Mouse (Mus musculus) left cerebral cortex, adult 2 months (tissue): ENCODE measurements around the gene Gatb. TPM values are rescaled to one million over a fixed set of nuclear protein-coding genes. Genes with fewer than 3 reads are reported as not detected.

Experiments
- DNase-seq, 2 experiments: peaks; one replicate each; pipeline ENCODE4 v3.0.0; 2021 to 2022; ENCODE audit warnings: low spot score in 2 of 2, mixed read lengths in 1 of 2; ENCODE audit errors: extremely low spot score in 1 of 2
- H3K27ac ChIP-seq: fragments of 200-600 bp; 2 replicates; pipeline ENCODE4 v1.8.1; 2022
- H3K4me3 ChIP-seq: fragments of 200-600 bp; 2 replicates; pipeline ENCODE4 v1.8.1; 2022
- CTCF ChIP-seq: fragments of 200-600 bp; IDR thresholded peaks from 2 replicates; pipeline ENCODE4 v1.8.1; 2022; ENCODE audit warnings: antibody characterized with exemption, mild to moderate bottlenecking, moderate library complexity
- intact Hi-C: fragments of 180-260 bp; cut with DNase I; formaldehyde crosslinking; loops from one replicate; pipeline ENCODE4 v1.15.1; 2025
- total RNA-seq, 2 experiments: library from RNA; stranded (reverse); gene quantifications; 2 replicates each; pipeline ENCODE4 v1.2.3; 2021

The Gatb gene
- total RNA-seq, 2 experiments from 2014 or later: 20.4 to 20.6 TPM

- Histone ChIP-seq H3K4me3 (no peak overlapping the region), H3K27ac (peak overlapping the region; percentile 83; the same call in 1 of the 2 replicates)
- DNase-seq: no peak
- intact Hi-C loops: loop anchor here (10.0 kb wide), 2 partner anchors 111 to 271 kb away; no protein-coding TSS in a partner anchor
- TF ChIP-seq CTCF: no peak
Observed at GRCm38 (mm10) chr3:85635591-85635990, 61.7 kb downstream of the Gatb start.

- H3K27ac ChIP-seq: peak overlapping the region; percentile 83
- no peak overlapping the region for H3K4me3 ChIP-seq
- DNase-seq: no peak
- intact Hi-C loops: loop anchor here (1.0 to 10.0 kb wide), 3 partner anchors 27 to 272 kb away; no protein-coding TSS in a partner anchor
- TF ChIP-seq CTCF: no peak
Observed at GRCm38 (mm10) chr3:85636716-85637447, 63.0 kb downstream of the Gatb start.

- intact Hi-C loops: no loop called here
- no peak for TF ChIP-seq CTCF
- Histone ChIP-seq H3K4me3 (no peak overlapping the region), H3K27ac (peak overlapping the region; percentile 44; the same call in 1 of the 2 replicates)
- DNase-seq: no peak
Observed at GRCm38 (mm10) chr3:85641751-85642150, 67.8 kb downstream of the Gatb start.

GRCm38 (mm10) chr3:85644814-85645213 lies 70.9 kb downstream of the Gatb start:
- intact Hi-C loops: no loop called here
- Histone ChIP-seq H3K4me3 (no peak overlapping the region), H3K27ac (no peak overlapping the region)
- TF ChIP-seq CTCF: no peak
- no peak for DNase-seq

- TF ChIP-seq CTCF: no peak
- no peak for DNase-seq
- no peak overlapping the region for H3K4me3 ChIP-seq
- no peak overlapping the region for H3K27ac ChIP-seq
- intact Hi-C loops: no loop called here
Observed at GRCm38 (mm10) chr3:85645517-85646004, 71.6 kb downstream of the Gatb start.

GRCm38 (mm10) chr3:85649176-85649575 lies 75.3 kb downstream of the Gatb start:
- intact Hi-C loops: no loop called here
- no peak for DNase-seq
- TF ChIP-seq CTCF: no peak
- Histone ChIP-seq H3K4me3 (no peak overlapping the region), H3K27ac (no peak overlapping the region)

GRCm38 (mm10) chr3:85652727-85653665 lies 79.1 kb downstream of the Gatb start:
- no peak overlapping the region; the same call in 1 of the 2 replicates for H3K27ac ChIP-seq
- intact Hi-C loops: no loop called here
- no peak for TF ChIP-seq CTCF
- no peak for DNase-seq
- no peak overlapping the region for H3K4me3 ChIP-seq

GRCm38 (mm10) chr3:85655538-85655937 lies 81.6 kb downstream of the Gatb start:
- H3K27ac ChIP-seq: no peak overlapping the region
- intact Hi-C loops: no loop called here
- no peak overlapping the region for H3K4me3 ChIP-seq
- no peak for TF ChIP-seq CTCF
- no peak for DNase-seq

- H3K4me3 ChIP-seq: no peak overlapping the region
- intact Hi-C loops: loop anchor here (5.0 to 10.0 kb wide), 5 partner anchors 67 to 635 kb away; partner anchors contain the start of gene Gatb
- H3K27ac ChIP-seq: peak overlapping the region; percentile 28; the same call in 1 of the 2 replicates
- no peak for TF ChIP-seq CTCF
- DNase-seq: no peak
Observed at GRCm38 (mm10) chr3:85659681-85660080, 85.8 kb downstream of the Gatb start.

- peak in 1 of 2 experiments; percentile 49 for DNase-seq
- Histone ChIP-seq H3K4me3 (no peak overlapping the region), H3K27ac (peak overlapping the region; percentile 92)
- intact Hi-C loops: loop anchor here (5.0 to 10.0 kb wide), 5 partner anchors 70 to 637 kb away; partner anchors contain the start of gene Gatb
- no peak; the same call in 1 of the 2 replicates for TF ChIP-seq CTCF
Observed at GRCm38 (mm10) chr3:85661926-85662813, 88.3 kb downstream of the Gatb start.

GRCm38 (mm10) chr3:85663826-85664225 lies 89.9 kb downstream of the Gatb start:
- intact Hi-C loops: loop anchor here (1.0 to 10.0 kb wide), 7 partner anchors 28 to 639 kb away; partner anchors contain the start of gene Gatb
- DNase-seq: no peak
- TF ChIP-seq CTCF: no peak
- H3K27ac ChIP-seq: peak overlapping the region; percentile 92
- H3K4me3 ChIP-seq: no peak overlapping the region
